Mouse (Mus musculus): ENCODE measurements at regions not wholly inside any gene's neighbourhood (a gene's known extent, or its start where the extent isn't known, plus 50 kb on each side); places are given as distances from the start of the nearest gene placed in this dataset.

- TF ChIP-seq CTCF (IDR thresholded peaks at IDR 0.05; ENCODE audit: insufficient read depth, low read depth, low read length) (no peak), POLR2A (IDR thresholded peaks at IDR 0.05; ENCODE audit: insufficient read depth, low read depth, low read length) (no peak)
Measured at GRCm38 (mm10) chr13:59386935-59387540, 198.0 kb downstream of the Agtpbp1 start.

All from olfactory bulb, adult 2 months (tissue).